Mouse (Mus musculus): Measurements from ENCODE around the gene Kdm2b.

The Kdm2b gene

GRCm38 (mm10) chr5:122825099-122825498 is 164.5 kb downstream of the Kdm2b start:
- no peak for DNase-seq

GRCm38 (mm10) chr5:122824450-122824849 is 165.2 kb downstream of the Kdm2b start:
- no peak for DNase-seq

- no peak for DNase-seq
Observed at GRCm38 (mm10) chr5:122823976-122824375, 165.6 kb downstream of the Kdm2b start.

- DNase-seq: no peak
Observed at GRCm38 (mm10) chr5:122822441-122822840, 167.2 kb downstream of the Kdm2b start.

GRCm38 (mm10) chr5:122821524-122821885 is 168.1 kb downstream of the Kdm2b start:
- DNase-seq: no peak

GRCm38 (mm10) chr5:122820777-122821523 is 168.7 kb downstream of the Kdm2b start, which contains the start of gene Anapc5:
Anapc5 (minus strand) TSS chr5:122821339.
- peak; percentile 84 for DNase-seq
